ENCODE assay signal across 16 mouse cellular contexts in the genomic region with DNA sequence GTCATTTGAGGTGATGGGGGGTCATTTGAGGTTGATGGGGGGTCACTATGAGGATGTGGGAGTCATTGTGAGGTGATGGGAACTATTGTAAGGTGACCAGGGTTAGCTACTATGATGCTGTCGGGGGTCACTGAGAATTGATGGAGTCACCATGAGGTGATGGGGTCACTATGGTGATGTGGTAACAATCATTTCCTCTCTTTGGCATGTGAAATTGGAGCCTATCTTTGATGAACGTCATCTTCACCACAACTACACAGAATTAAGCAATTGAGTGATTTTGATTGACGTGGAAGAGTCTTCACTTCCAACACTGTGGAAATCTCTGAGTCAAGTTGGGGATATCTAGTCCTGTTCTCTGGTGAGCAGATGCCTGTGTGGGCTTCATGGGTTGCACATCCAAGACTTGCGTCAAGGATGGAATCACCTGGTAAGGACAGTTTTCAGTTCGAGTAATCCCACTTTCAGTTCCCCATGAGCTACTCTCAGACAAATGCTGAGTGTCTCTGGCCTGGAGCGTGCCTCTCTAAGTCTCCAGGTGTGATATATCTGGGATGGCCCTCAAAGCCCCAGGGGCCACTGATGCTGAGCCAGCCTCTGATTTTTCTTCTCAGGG.
"Had no signal": no experiment of that assay in that cellular context is flagged by ENCODE, and none has a peak within 500 bp of the region (broad histone marks: within the 10 kb centered on the region; RNA-seq: fewer than 3 reads in every experiment).

No protein-coding gene starts in this region.

- H3K36me3 ChIP-seq: kidney, embryonic 15.5 days; liver, embryonic 13.5 days; neural tube, embryonic 13.5 days had no signal

- H3K27ac ChIP-seq: kidney, embryonic 15.5 days; liver, embryonic 13.5 days; macrophage; neural tube, embryonic 13.5 days; stomach, postnatal 0 days had no signal

- H3K4me3 ChIP-seq: kidney, embryonic 15.5 days; liver, embryonic 13.5 days; myocyte; neural tube, embryonic 13.5 days had no signal

- DNase-seq: kidney, adult 11 months; kidney, adult 8-10 months; kidney, postnatal 10 days; kidney, postnatal 36 days; liver, embryonic 13.5 days; lung, adult 2 months; lung, postnatal 14 days; midbrain, embryonic 14.5 days; thymus, adult 18-20 months; thymus, postnatal 14 days; thymus, postnatal 4 days had no signal

- H3K4me1 ChIP-seq: kidney, embryonic 15.5 days; liver, embryonic 13.5 days; neural tube, embryonic 13.5 days had no signal

- H3K27me3 ChIP-seq: kidney, embryonic 15.5 days; liver, embryonic 13.5 days; neural tube, embryonic 13.5 days had no signal
